In genomic region chr4:119880270-119880669, GRCm38 (mm10) we compare ENCODE assay signal across 18 mouse cellular contexts.
A peak's percentile ranks its signal among the peaks of the same experiment; 100 is the strongest.
DNase-seq lines count a peak whose midpoint lies in the region; TF ChIP-seq lines count a peak whose summit lies in the region.
"Had no signal": no experiment of that assay in that cellular context is flagged by ENCODE, and none has a peak within 500 bp of the region (broad histone marks: within the 10 kb centered on the region; RNA-seq: fewer than 3 reads in every experiment).

No protein-coding gene starts in this region.

- peak overlapping the region; percentile 82 for H3K27ac ChIP-seq in left cerebral cortex, adult 2 months
- H3K27ac ChIP-seq: embryonic facial prominence, embryonic 13.5 days; forebrain, embryonic 12.5 days; heart, embryonic 10.5 days; hindbrain, embryonic 14.5 days had no signal

- intact Hi-C loops in left cerebral cortex, adult 2 months (cut with DNase I) = loop anchor here (2.0 to 5.0 kb wide), 3 partner anchors 23 to 119 kb away; no protein-coding TSS in a partner anchor

- no peak for TF ChIP-seq CTCF in left cerebral cortex, adult 2 months (IDR thresholded peaks at IDR 0.05)

- peak; percentile 69 to 71 for DNase-seq in frontal cortex, adult 2 months (ENCODE audit: extremely low spot score in 1 of 2, low spot score in 1 of 2)
- DNase-seq in frontal cortex, postnatal 25 days (ENCODE audit: low spot score in 2 of 2) = no peak
- DNase-seq in left cerebral cortex, adult 2 months (ENCODE audit: extremely low spot score in 1 of 2, low spot score in 2 of 2) = no peak
- DNase-seq in left cerebral cortex, adult 11 months (ENCODE audit: low spot score) = no peak
- DNase-seq in brain, adult 2 months (ENCODE audit: low read depth, low spot score) = peak; percentile 68
- peak; percentile 64 for DNase-seq in right cerebral cortex, postnatal 25 days
- DNase-seq in spleen, postnatal 4 days (ENCODE audit: low spot score in 2 of 2) = no peak
- DNase-seq: adrenal gland, postnatal 10 days; cerebellum, adult 11-12 months; cerebellum, adult 9-10 months; gastrocnemius, postnatal 10 days; heart, adult 18-20 months; heart, postnatal 10 days; heart, postnatal 4 days had no signal

- H3K4me3 ChIP-seq in left cerebral cortex, adult 2 months = no peak overlapping the region
- H3K4me3 ChIP-seq: embryonic facial prominence, embryonic 13.5 days; forebrain, embryonic 12.5 days; heart, embryonic 10.5 days had no signal

Comparison
In these comparisons a context has a peak if more than half of its experiments do, and no peak if none do; other contexts are left out.
1. DNase-seq: peak in frontal cortex, adult 2 months (2 of 2), brain, adult 2 months (single experiment) and right cerebral cortex, postnatal 25 days (single experiment); none in frontal cortex, postnatal 25 days (0 of 2), left cerebral cortex, adult 2 months (0 of 2), left cerebral cortex, adult 11 months (single experiment) and spleen, postnatal 4 days (0 of 2).